Mouse (Mus musculus): ENCODE data around the gene Ldlrad2.

- TF ChIP-seq CTCF (IDR thresholded peaks at IDR 0.05; ENCODE audit: low read depth, low read length) (no peak), POLR2A (IDR thresholded peaks at IDR 0.05; ENCODE audit: borderline replicate concordance, low read depth, low read length) (no peak)
Observed at GRCm38 (mm10) chr4:137527872-137528271, 46.5 kb downstream of the Ldlrad2 start.

All from bone marrow macrophage, adult 2 months (primary cell).